Mouse (Mus musculus) CH12.LX (cell line): ENCODE measurements around the gene Mcam. TPM values are rescaled to one million over a fixed set of nuclear protein-coding genes. Genes with fewer than 3 reads are reported as not detected.

ENCODE experiments used
- DNase-seq: peaks from one replicate; pipeline ENCODE4 v3.0.0-alpha.2; 2013; ENCODE audit errors: extremely low read depth
- H3K27ac ChIP-seq: 2 replicates; pipeline ENCODE4 v1.5.1; 2012; ENCODE audit warnings: low read depth, mild to moderate bottlenecking, control low read depth, moderate library complexity; ENCODE audit not compliant: insufficient read depth
- H3K27me3 ChIP-seq: replicated peaks from 2 replicates; pipeline ENCODE3; 2012; ENCODE audit warnings: inconsistent platforms
- H3K36me3 ChIP-seq, 2 experiments: replicated peaks in 1 of 2; 2 replicates each; pipeline versions ENCODE3 to v1.6.1; 2012; ENCODE audit warnings: inconsistent platforms in 1 of 2, low read length in 1 of 2, mild to moderate bottlenecking in 1 of 2, mixed read lengths in 1 of 2, moderate library complexity in 1 of 2; ENCODE audit not compliant: control insufficient read depth in 1 of 2, insufficient read depth in 1 of 2
- H3K4me1 ChIP-seq, 2 experiments: 2 replicates each; pipeline ENCODE4 v1.6.1; 2012; ENCODE audit warnings: inconsistent platforms in 1 of 2, moderate library complexity in 1 of 2; ENCODE audit not compliant: insufficient read depth in 2 of 2, control insufficient read depth in 1 of 2
- H3K4me2 ChIP-seq: 2 replicates; pipeline ENCODE4 v1.6.1; 2012; ENCODE audit warnings: low read depth, mild to moderate bottlenecking, control low read depth; ENCODE audit not compliant: poor library complexity, insufficient read depth, severe bottlenecking
- H3K4me3 ChIP-seq, 3 experiments: fragments of 150-350 bp in 1 of 3; sonication (generic) in 1 of 3; replicated peaks in 1 of 3; 2 replicates each; pipeline versions ENCODE3 to v1.5.1; 2011 to 2012; ENCODE audit warnings: low read depth in 2 of 3, low read length in 2 of 3, mild to moderate bottlenecking in 2 of 3, moderate library complexity in 2 of 3, control low read depth in 1 of 3, improper control_type of control experiment in 1 of 3, inconsistent platforms in 1 of 3, mixed read lengths in 1 of 3; ENCODE audit not compliant: poor library complexity in 1 of 3
- H3K79me2 ChIP-seq: replicated peaks from 2 replicates; pipeline ENCODE4 v1.6.1; 2012; ENCODE audit warnings: mild to moderate bottlenecking, moderate library complexity; ENCODE audit not compliant: control insufficient read depth, poor library complexity, insufficient read depth, severe bottlenecking; ENCODE audit errors: extremely low read depth
- H3K9ac ChIP-seq: 2 replicates; pipeline ENCODE4 v1.6.1; 2012; ENCODE audit warnings: low read depth, mild to moderate bottlenecking, control low read depth, moderate library complexity; ENCODE audit not compliant: insufficient read depth
- H3K9me3 ChIP-seq: replicated peaks from 2 replicates; pipeline ENCODE3; 2012; ENCODE audit warnings: low read length, inconsistent platforms, mixed read lengths
- BHLHE40 ChIP-seq: IDR thresholded peaks from 2 replicates; pipeline ENCODE4 v1.6.1; 2011; ENCODE audit warnings: mild to moderate bottlenecking, low read depth, low read length, improper control_type of control experiment
- CHD1 ChIP-seq: IDR thresholded peaks from 2 replicates; pipeline ENCODE4 v1.6.1; 2012; ENCODE audit warnings: low read depth, low read length, improper control_type of control experiment, inconsistent platforms
- CTCF ChIP-seq, 2 experiments: IDR thresholded peaks in 1 of 2; conservative IDR thresholded peaks in 1 of 2; 2 replicates each; pipeline ENCODE4 v1.5.1; 2011 to 2012; ENCODE audit warnings: low read depth in 2 of 2, low read length in 2 of 2, improper control_type of control experiment in 1 of 2, inconsistent platforms in 1 of 2, mild to moderate bottlenecking in 1 of 2, moderate library complexity in 1 of 2
- JUN ChIP-seq: IDR thresholded peaks from 2 replicates; pipeline ENCODE4 v1.6.1; 2011; ENCODE audit warnings: low read depth, mild to moderate bottlenecking, low read length, improper control_type of control experiment, moderate library complexity; ENCODE audit not compliant: insufficient read depth
- JUND ChIP-seq: conservative IDR thresholded peaks from 2 replicates; pipeline ENCODE4 v1.6.1; 2011; ENCODE audit warnings: low read depth, low read length, improper control_type of control experiment
- MXI1 ChIP-seq: IDR thresholded peaks from 2 replicates; pipeline ENCODE4 v1.6.1; 2011; ENCODE audit warnings: mild to moderate bottlenecking, low read depth, low read length, improper control_type of control experiment
- PAX5 ChIP-seq: IDR thresholded peaks from 2 replicates; pipeline ENCODE4 v1.6.1; 2012; ENCODE audit warnings: low read length, inconsistent platforms, mixed read lengths
- POLR2AphosphoS2 ChIP-seq: IDR thresholded peaks from 2 replicates; pipeline ENCODE4 v1.6.1; 2011; ENCODE audit warnings: low read depth, low read length, improper control_type of control experiment
- RAD21 ChIP-seq: IDR thresholded peaks from 2 replicates; pipeline ENCODE4 v1.6.1; 2011; ENCODE audit warnings: low read depth, mild to moderate bottlenecking, low read length, improper control_type of control experiment, moderate library complexity
- RCOR1 ChIP-seq: conservative IDR thresholded peaks from 2 replicates; pipeline ENCODE4 v1.6.1; 2012; ENCODE audit warnings: low read depth, mild to moderate bottlenecking, inconsistent platforms, low read length, improper control_type of control experiment
- SIN3A ChIP-seq: IDR thresholded peaks from 2 replicates; pipeline ENCODE4 v1.6.1; 2012; ENCODE audit warnings: low read length, improper control_type of control experiment, inconsistent platforms
- SMC3 ChIP-seq: IDR thresholded peaks from 2 replicates; pipeline ENCODE4 v1.6.1; 2011; ENCODE audit warnings: low read depth, low read length, improper control_type of control experiment
- ZC3H11A ChIP-seq: IDR thresholded peaks from 2 replicates; pipeline ENCODE4 v1.6.1; 2012; ENCODE audit warnings: low read depth, mild to moderate bottlenecking, inconsistent platforms, low read length, improper control_type of control experiment
- dilution Hi-C: fragments of 300-500 bp; cut with MboI; formaldehyde crosslinking; loops from 2 replicates; pipeline ENCODE4 v1.14.3; 2020; ENCODE audit warnings: low sequenced_read_pairs; ENCODE audit not compliant: extremely low pct_unique_long_range_greater_than_20kb, extremely low pct_ligation_motif_present
- in situ Hi-C: fragments of 300-500 bp; cut with MboI; formaldehyde crosslinking; loops from 3 replicates; pipeline ENCODE4 v1.14.3; 2019; ENCODE audit warnings: low sequenced_read_pairs, low pct_ligation_motif_present, low pct_unique_long_range_greater_than_20kb, mixed read lengths
- polyA plus RNA-seq: library from polyadenylated mRNA; unstranded; fragments of >175 nt; gene quantifications from 2 replicates; pipeline ENCODE4 v1.2.1, GENCODE M21; 2012; ENCODE audit warnings: low read depth; ENCODE audit not compliant: insufficient read length
- total RNA-seq, 2 experiments: library from RNA; depleted of rRNA; stranded (reverse); fragments of 300-350 nt in 1 of 2; fragments of >200 nt in 1 of 2; gene quantifications; 2 replicates each; pipeline ENCODE4 v1.2.3; 2012 to 2014

Mcam gene
- total and polyA plus RNA-seq, 3 experiments: 0.40 to 0.98 (median 0.56) TPM

GRCm38 (mm10) chr9:44147290-44147689, 13.0 kb downstream of the Mcam start:
- Histone ChIP-seq H3K4me3 (no peak overlapping the region), H3K9ac (no peak overlapping the region), H3K4me2 (no peak overlapping the region), H3K4me1 (peaks cover 6 to 16% of the 10 kb centered on the region in 2 experiments), H3K36me3 (peaks cover 51 to 66% of the 10 kb centered on the region in 2 experiments), H3K79me2 (no peaks in the 10 kb centered on the region), H3K27me3 (no peaks in the 10 kb centered on the region), H3K9me3 (no peaks in the 10 kb centered on the region), H3K27ac (no peak overlapping the region)
- in situ Hi-C loops: no loop called here
- DNase-seq: peak; percentile 18
- dilution Hi-C loops: no loop called here
- TF ChIP-seq ZC3H11A (no peak), SMC3 (peak; percentile 47), RCOR1 (no peak), BHLHE40 (0 out of 2 replicates have a peak, but pooled peaks have one; percentile 15), JUND (no peak), SIN3A (no peak), CTCF (conservative IDR thresholded peaks at IDR 0.05 in 1 of 2, IDR thresholded peaks at IDR 0.05 in 1 of 2; ENCODE audit: low read depth in 2 of 2, low read length in 2 of 2) (peak in 1 of 2 experiments; percentile 60; a peak in 2 of 4 replicates), RAD21 (peak; percentile 17)

DNA sequence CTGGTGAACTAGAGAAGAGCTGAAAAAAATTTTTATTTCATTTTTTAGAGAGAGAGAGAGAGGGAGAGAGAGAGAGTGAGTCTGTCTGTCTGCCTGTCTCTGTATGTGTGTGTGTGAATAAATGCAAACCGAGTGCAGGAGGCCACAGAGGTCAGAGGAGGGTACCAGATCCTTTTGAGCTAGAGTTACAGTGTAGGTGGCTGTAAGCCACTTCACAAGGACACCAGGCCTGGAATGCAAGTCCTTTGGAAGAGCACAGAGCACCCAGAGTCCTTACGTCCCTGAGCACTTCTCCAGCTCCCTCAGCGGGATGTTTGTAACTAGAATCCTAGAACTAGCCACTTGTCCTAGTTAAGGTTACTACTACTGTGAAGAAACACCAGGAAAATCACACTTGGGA, 25.6 kb downstream of the Mcam start:
- TF ChIP-seq MXI1 (no peak), PAX5 (no peak), POLR2AphosphoS2 (no peak), JUN (no peak)

DNA sequence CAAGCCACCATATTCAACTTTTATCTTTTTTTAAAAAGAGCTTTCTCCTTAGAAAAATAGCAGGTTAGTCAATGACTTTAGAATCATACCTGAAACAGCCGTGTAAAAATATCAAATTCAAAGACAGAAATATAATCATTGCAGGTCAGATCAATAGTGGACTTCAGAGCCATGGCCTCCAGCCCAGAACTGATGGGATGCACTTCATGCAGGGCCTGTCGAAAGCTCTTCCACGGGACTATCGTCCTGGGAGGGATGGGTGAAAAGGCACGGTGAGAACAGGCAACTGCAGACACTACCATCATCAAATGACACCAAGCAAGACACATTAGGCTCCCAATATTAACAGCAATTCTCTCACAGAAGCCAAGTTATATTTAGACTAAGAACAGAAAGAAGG, 34.7 kb downstream of the Mcam start:
- DNase-seq: no peak
- H3K4me2 ChIP-seq: no peak overlapping the region
- H3K9me3 ChIP-seq: no peaks in the 10 kb centered on the region
- dilution Hi-C loops (no loop called here), in situ Hi-C loops (no loop called here)
- H3K4me1 ChIP-seq: peaks cover 3 to 33% of the 10 kb centered on the region in 2 experiments; a peak in 3 of 4 replicates
- no peak overlapping the region for H3K4me3 ChIP-seq
- H3K79me2 ChIP-seq: peaks cover 3% of the 10 kb centered on the region; the same call in 1 of the 2 replicates
- H3K9ac ChIP-seq: no peak overlapping the region
- peaks cover 40 to 87% of the 10 kb centered on the region in 2 experiments for H3K36me3 ChIP-seq
- no peaks in the 10 kb centered on the region for H3K27me3 ChIP-seq
- TF ChIP-seq CHD1: no peak
- no peak overlapping the region for H3K27ac ChIP-seq

More for the DNA sequence above, 25.6 kb downstream of the Mcam start:
- Histone ChIP-seq H3K36me3 (peaks cover 60 to 91% of the 10 kb centered on the region in 2 experiments), H3K4me3 (no peak overlapping the region), H3K79me2 (no peaks in the 10 kb centered on the region; the same call in 1 of the 2 replicates), H3K4me1 (no peaks in the 10 kb centered on the region), H3K9me3 (no peaks in the 10 kb centered on the region), H3K27me3 (no peaks in the 10 kb centered on the region), H3K9ac (no peak overlapping the region), H3K27ac (no peak overlapping the region), H3K4me2 (no peak overlapping the region)
- DNase-seq: no peak
- dilution Hi-C loops (no loop called here), in situ Hi-C loops (no loop called here)
